Comparison of ENCODE assay signal across 40 mouse cellular contexts in the genomic region with DNA sequence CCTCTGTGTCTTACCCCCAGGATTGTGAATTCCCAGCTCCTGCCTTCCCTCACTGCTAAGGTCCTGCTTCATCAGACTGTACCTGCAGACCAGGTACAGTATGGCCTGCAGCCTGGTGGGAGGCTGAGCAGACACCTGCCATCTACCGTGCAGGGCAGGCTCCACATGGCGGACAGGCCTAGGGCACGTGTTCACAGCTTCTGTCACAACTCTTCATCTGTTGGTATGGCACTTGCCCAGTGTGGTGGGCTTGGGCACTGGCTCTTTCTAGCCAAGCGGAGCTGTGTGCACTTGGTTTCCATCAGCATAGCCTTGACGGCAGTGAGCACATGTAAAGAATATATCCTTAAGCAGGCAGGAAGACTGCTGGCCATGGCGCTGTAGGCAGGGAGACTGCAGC. TPM values are rescaled to one million over a fixed set of nuclear protein-coding genes. Genes with fewer than 3 reads are reported as not detected.
"Had no signal": no experiment of that assay in that cellular context is flagged by ENCODE, and none has a peak within 500 bp of the region (broad histone marks: within the 10 kb centered on the region; RNA-seq: fewer than 3 reads in every experiment).

No protein-coding gene starts in this region.

- H3K4me3 ChIP-seq: limb, embryonic 10.5 days; limb, embryonic 12.5 days; limb, embryonic 13.5 days; limb, embryonic 15.5 days; liver, embryonic 12.5 days; liver, embryonic 13.5 days; liver, embryonic 15.5 days; lung, embryonic 15.5 days; midbrain, embryonic 10.5 days; midbrain, embryonic 12.5 days; midbrain, embryonic 13.5 days; midbrain, embryonic 15.5 days; myocyte; neural tube, embryonic 12.5 days; neural tube, embryonic 13.5 days had no signal

- H3K27ac ChIP-seq: limb, embryonic 10.5 days; limb, embryonic 12.5 days; limb, embryonic 13.5 days; limb, embryonic 15.5 days; liver, embryonic 12.5 days; liver, embryonic 13.5 days; liver, embryonic 14.5 days; liver, embryonic 15.5 days; lung, embryonic 15.5 days; macrophage; midbrain, embryonic 10.5 days; midbrain, embryonic 12.5 days; midbrain, embryonic 13.5 days; midbrain, embryonic 15.5 days; neural tube, embryonic 12.5 days; neural tube, embryonic 13.5 days had no signal

- H3K27me3 ChIP-seq: limb, embryonic 12.5 days; limb, embryonic 13.5 days; limb, embryonic 15.5 days; liver, embryonic 12.5 days; liver, embryonic 13.5 days; liver, embryonic 15.5 days; lung, embryonic 15.5 days; midbrain, embryonic 15.5 days; neural tube, embryonic 12.5 days; neural tube, embryonic 13.5 days had no signal

- DNase-seq: left cerebral cortex, postnatal 4 days; liver; liver, embryonic 13.5 days; liver, postnatal 0 days; lung, adult 18-20 months; lung, adult 2 months; lung, embryonic 14.5 days; lung, postnatal 10 days; lung, postnatal 14 days; lung, postnatal 36 days; lung, postnatal 4 days; midbrain, embryonic 14.5 days had no signal

- H3K9me3 ChIP-seq: limb, embryonic 10.5 days; limb, embryonic 12.5 days; limb, embryonic 15.5 days; liver, embryonic 15.5 days; lung, embryonic 15.5 days; midbrain, embryonic 10.5 days; midbrain, embryonic 12.5 days; midbrain, embryonic 13.5 days; midbrain, embryonic 15.5 days; neural tube, embryonic 13.5 days had no signal

- H3K4me1 ChIP-seq: lung, embryonic 15.5 days had no signal

- ATAC-seq: liver, embryonic 12.5 days; liver, postnatal 0 days; lung, postnatal 0 days; midbrain, embryonic 13.5 days; midbrain, embryonic 15.5 days; midbrain, embryonic 16.5 days had no signal

RNA-seq across cellular contexts. Expression of a gene that starts 11.0 kb away (rescaled TPM):
- total RNA-seq: left cerebral cortex, postnatal 14 days; left cerebral cortex, postnatal 25 days; left cerebral cortex, postnatal 36 days; left cerebral cortex, postnatal 4 days; megakaryocyte progenitor cell, adult 5-6 weeks; megakaryocyte-erythroid progenitor cell, adult 5-6 weeks; midbrain, postnatal 0 days; monocyte, adult 5-6 weeks had no signal
- polyA plus RNA-seq: liver, adult 2 months; lung, adult 2 months; midbrain, embryonic 11.5 days; midbrain, postnatal 0 days had no signal

RNA-seq across cellular contexts. Expression of a gene that starts 27.8 kb away (rescaled TPM):
- total RNA-seq: liver, adult 2 months; megakaryocyte progenitor cell, adult 5-6 weeks; megakaryocyte-erythroid progenitor cell, adult 5-6 weeks; monocyte, adult 5-6 weeks had no signal
- polyA plus RNA-seq: liver, adult 2 months; liver, embryonic 16.5 days; macrophage had no signal
